Mouse (Mus musculus) embryonic facial prominence, embryonic 11.5 days (tissue): ENCODE data around the gene Kdm4a. TPM values are rescaled to one million over a fixed set of nuclear protein-coding genes. Genes with fewer than 3 reads are reported as not detected.

Source experiments
- ATAC-seq: fragments of 200-750 bp; cut with Nextera tagmentation; replicated peaks from 2 replicates; pipeline ENCODE4 v1.8.0; 2017; ENCODE audit warnings: low read depth; ENCODE audit not compliant: insufficient number of reproducible peaks, low FRiP score, low TSS enrichment
- DNase-seq: peaks from one replicate; pipeline ENCODE4 v3.0.0-alpha.2; 2015; ENCODE audit warnings: low spot score
- H3K27ac ChIP-seq: fragments of 300-500 bp; sonication (generic); replicated peaks from 2 replicates; pipeline ENCODE4 v1.5.1; 2014; ENCODE audit warnings: mild to moderate bottlenecking, low read depth, low read length, control low read depth
- H3K27me3 ChIP-seq: fragments of 300-500 bp; sonication (generic); 2 replicates; pipeline ENCODE4 v1.6.1; 2014; ENCODE audit warnings: mild to moderate bottlenecking, low read length, moderate library complexity, mixed read lengths; ENCODE audit not compliant: control insufficient read depth, insufficient read depth
- H3K36me3 ChIP-seq: fragments of 300-500 bp; sonication (generic); replicated peaks from 2 replicates; pipeline ENCODE4 v1.6.1; 2014; ENCODE audit warnings: low read depth, mild to moderate bottlenecking, low read length, moderate library complexity, mixed read lengths; ENCODE audit not compliant: control insufficient read depth, insufficient read depth
- H3K4me1 ChIP-seq: fragments of 300-500 bp; sonication (generic); 2 replicates; pipeline ENCODE4 v1.6.1; 2014; ENCODE audit warnings: low read length, mixed read lengths; ENCODE audit not compliant: control insufficient read depth, insufficient read depth
- H3K4me2 ChIP-seq: fragments of 300-500 bp; sonication (generic); 2 replicates; pipeline ENCODE4 v1.6.1; 2014; ENCODE audit warnings: low read depth, mild to moderate bottlenecking, control low read depth, low read length, moderate library complexity
- H3K4me3 ChIP-seq: fragments of 300-500 bp; sonication (generic); 2 replicates; pipeline ENCODE4 v1.5.1; 2014; ENCODE audit warnings: low read depth, low read length, control low read depth
- H3K9ac ChIP-seq: fragments of 300-500 bp; sonication (generic); replicated peaks from 2 replicates; pipeline ENCODE4 v1.6.1; 2014; ENCODE audit warnings: mild to moderate bottlenecking, control low read depth, low read length
- H3K9me3 ChIP-seq: fragments of 300-500 bp; sonication (generic); replicated peaks from 2 replicates; pipeline ENCODE4 v1.6.1; 2016; ENCODE audit warnings: mild to moderate bottlenecking, low read length, inconsistent platforms, mixed read lengths; ENCODE audit not compliant: control insufficient read depth
- WGBS: fragments of 180-500 bp; shearing (Covaris S2); extraction: QIAGEN DNeasy Blood & Tissue Kit; methylation state at CpG from one replicate; pipeline ENCODE4 v1.1.7; 2014; 5-methylcytosine and 5-hydroxymethylcytosine counted together
- microRNA-seq: library from miRNA; unstranded; fragments of <30 nt; microRNA quantifications from one replicate; pipeline ENCODE4, GENCODE M21; 2016; ENCODE audit warnings: borderline number of aligned reads
- polyA plus RNA-seq: library from polyadenylated mRNA; unstranded; fragments of >200 nt; fragmentation: Nextera tagmentation; extraction: Ambion mirVana; gene quantifications from 2 replicates; pipeline ENCODE4 v1.2.1, GENCODE M21; 2014

Gene Kdm4a
- polyA plus RNA-seq, 1 experiment from 2014 or later: 53.2 TPM

- no peak for DNase-seq
- Histone ChIP-seq H3K4me3 (no peak overlapping the region), H3K27me3 (no peaks in the 10 kb centered on the region), H3K27ac (no peak overlapping the region), H3K9me3 (no peaks in the 10 kb centered on the region), H3K36me3 (no peaks in the 10 kb centered on the region), H3K4me2 (no peak overlapping the region), H3K4me1 (no peaks in the 10 kb centered on the region), H3K9ac (no peak overlapping the region)
- 93% methylated on average over 11 of the region's 11 CpGs for WGBS
- no peak for ATAC-seq
Observed at GRCm38 (mm10) chr4:118092784-118093457, 86.9 kb downstream of the Kdm4a start.

GRCm38 (mm10) chr4:118090449-118090848 is 89.4 kb downstream of the Kdm4a start:
- no peak overlapping the region for H3K4me3 ChIP-seq
- WGBS: 90% methylated on average over 11 of the region's 11 CpGs
- no peak for ATAC-seq

GRCm38 (mm10) chr4:118089939-118090338 is 89.9 kb downstream of the Kdm4a start:
- H3K36me3 ChIP-seq: no peaks in the 10 kb centered on the region
- H3K4me1 ChIP-seq: no peaks in the 10 kb centered on the region
- ATAC-seq (no peak), DNase-seq (peak; percentile 41)
- no peak overlapping the region for H3K9ac ChIP-seq
- no peak overlapping the region for H3K4me3 ChIP-seq
- no peaks in the 10 kb centered on the region for H3K9me3 ChIP-seq
- no peak overlapping the region for H3K4me2 ChIP-seq
- H3K27ac ChIP-seq: no peak overlapping the region
- H3K27me3 ChIP-seq: no peaks in the 10 kb centered on the region
- 53% methylated on average over 9 of the region's 9 CpGs for WGBS

More at GRCm38 (mm10) chr4:118090449-118090848, 89.4 kb downstream of the Kdm4a start:
- H3K27ac ChIP-seq: no peak overlapping the region
- H3K4me1 ChIP-seq: no peaks in the 10 kb centered on the region
- H3K9ac ChIP-seq: no peak overlapping the region
- H3K36me3 ChIP-seq: no peaks in the 10 kb centered on the region
- no peak overlapping the region for H3K4me2 ChIP-seq
- DNase-seq: no peak
- no peaks in the 10 kb centered on the region for H3K9me3 ChIP-seq
- H3K27me3 ChIP-seq: no peaks in the 10 kb centered on the region

DNA sequence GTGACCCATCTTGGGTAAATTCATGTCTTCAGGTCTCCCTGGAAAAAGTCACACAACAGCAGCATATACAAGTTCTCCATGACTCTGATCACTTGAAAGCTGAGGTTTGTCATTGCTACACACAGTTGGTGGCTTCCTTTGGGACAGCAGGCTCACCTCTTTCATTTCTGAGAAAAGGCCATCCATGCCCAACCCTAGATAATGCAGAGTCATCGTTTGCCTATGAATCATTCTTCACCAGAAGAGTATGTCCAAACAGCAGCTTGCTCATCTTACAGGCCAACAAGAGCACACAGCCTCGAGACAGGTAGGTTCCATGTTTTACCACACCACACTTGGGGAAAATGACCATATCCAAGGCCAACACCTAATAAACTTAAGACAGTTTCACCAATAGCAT is 91.1 kb downstream of the Kdm4a start:
- DNase-seq (no peak), ATAC-seq (no peak)
- no peaks in the 10 kb centered on the region for H3K27me3 ChIP-seq
- no peak overlapping the region for H3K27ac ChIP-seq
- 72% methylated on average over 2 of the region's 2 CpGs for WGBS
- no peaks in the 10 kb centered on the region for H3K9me3 ChIP-seq
- H3K4me1 ChIP-seq: no peaks in the 10 kb centered on the region
- no peak overlapping the region for H3K4me3 ChIP-seq
- no peak overlapping the region for H3K4me2 ChIP-seq
- H3K9ac ChIP-seq: no peak overlapping the region
- no peaks in the 10 kb centered on the region for H3K36me3 ChIP-seq

Small RNAs within 50 kb of the gene (microRNA-seq; reads per million reads assigned to microRNA genes)
- gene Mir7226: 2.4 reads per million

Other genes with a start within 250 kb of the Kdm4a start
- gene St3gal3, start 45.1 kb downstream of the Kdm4a start, polyA plus RNA-seq: 4.8 and 5.6 TPM in 2 replicates
- gene Ptprf, start 111.4 kb upstream of the Kdm4a start, polyA plus RNA-seq: 46.3 and 53.5 TPM in 2 replicates
- 6.8 and 7.0 TPM in 2 replicates for gene Szt2, start 229.2 kb upstream of the Kdm4a start, polyA plus RNA-seq
- gene Med8, start 229.3 kb upstream of the Kdm4a start, polyA plus RNA-seq: 141 and 167 TPM in 2 replicates
- 38.6 and 43.5 TPM in 2 replicates for gene Elovl1, start 248.1 kb upstream of the Kdm4a start, polyA plus RNA-seq